Mouse (Mus musculus) frontal cortex, postnatal 25 days (tissue): ENCODE measurements around the gene Ece1.
A peak's percentile ranks its signal among the peaks of the same experiment; 100 is the strongest.
"Not testable (repeated sequence)": the region's sequence is repeated elsewhere in the genome, so short reads cannot be mapped to it uniquely, and the experiment has no call there.

ENCODE experiments used
- DNase-seq, 2 experiments: peaks; one replicate each; pipeline ENCODE4 v3.0.0; 2022; ENCODE audit warnings: low spot score in 2 of 2

Ece1 gene

GRCm38 (mm10) chr4:137979066-137979644, 117.1 kb downstream of the Ece1 start:
- not testable (repeated sequence) for DNase-seq

GRCm38 (mm10) chr4:137982869-137983268, 120.8 kb downstream of the Ece1 start:
- no peak for DNase-seq

- DNase-seq = no peak
Measured at GRCm38 (mm10) chr4:137984212-137984611, 122.2 kb downstream of the Ece1 start.

GRCm38 (mm10) chr4:137984746-137985145, 122.7 kb downstream of the Ece1 start:
- no peak for DNase-seq

- DNase-seq = no peak
Measured at GRCm38 (mm10) chr4:137989426-137989825, 127.4 kb downstream of the Ece1 start.

- DNase-seq = no peak
Measured at GRCm38 (mm10) chr4:137990433-137990832, 128.4 kb downstream of the Ece1 start.

- DNase-seq = no peak
Measured at GRCm38 (mm10) chr4:137991240-137991639, 129.2 kb downstream of the Ece1 start.

- DNase-seq = no peak
Measured at GRCm38 (mm10) chr4:137992890-137993289, 130.9 kb downstream of the Ece1 start, which contains the start of gene Eif4g3. Gene Eif4g3 (plus strand): TSS chr4:137993022.

GRCm38 (mm10) chr4:137993291-137993758, 131.3 kb downstream of the Ece1 start:
- DNase-seq = peak; percentile 100

GRCm38 (mm10) chr4:137993821-137994561, 132.0 kb downstream of the Ece1 start:
- peak in 1 of 2 experiments; percentile 21 for DNase-seq

GRCm38 (mm10) chr4:137994562-137995336, 132.7 kb downstream of the Ece1 start:
- no peak for DNase-seq

- DNase-seq = no peak
Measured at GRCm38 (mm10) chr4:137995399-137995798, 133.4 kb downstream of the Ece1 start.

GRCm38 (mm10) chr4:137998232-137998631, 136.2 kb downstream of the Ece1 start:
- no peak for DNase-seq

GRCm38 (mm10) chr4:138000682-138001081, 138.6 kb downstream of the Ece1 start:
- DNase-seq = no peak

GRCm38 (mm10) chr4:138003909-138004610, 142.0 kb downstream of the Ece1 start:
- no peak for DNase-seq

GRCm38 (mm10) chr4:138005781-138006180, 143.7 kb downstream of the Ece1 start:
- no peak for DNase-seq

- DNase-seq = no peak
Measured at GRCm38 (mm10) chr4:138006951-138007613, 145.0 kb downstream of the Ece1 start.

GRCm38 (mm10) chr4:138008646-138009045, 146.6 kb downstream of the Ece1 start:
- no peak for DNase-seq

- no peak for DNase-seq
Measured at GRCm38 (mm10) chr4:138009786-138010502, 147.9 kb downstream of the Ece1 start.

- no peak for DNase-seq
Measured at GRCm38 (mm10) chr4:138013723-138014479, 151.9 kb downstream of the Ece1 start.
